Mouse (Mus musculus) limb, embryonic 14.5 days (tissue): ENCODE results near the gene Gm38655. TPM values are rescaled to one million over a fixed set of nuclear protein-coding genes. Genes with fewer than 3 reads are reported as not detected.
"Not testable (repeated sequence)": the region's sequence is repeated elsewhere in the genome, so short reads cannot be mapped to it uniquely, and the experiment has no call there.

ENCODE experiments used
- ATAC-seq: fragments of 200-750 bp; cut with Nextera tagmentation; 2 replicates; pipeline ENCODE4 v1.8.0; 2017; ENCODE audit warnings: low read depth, moderate number of reproducible peaks, moderate TSS enrichment; ENCODE audit not compliant: low FRiP score
- DNase-seq: peaks from one replicate; pipeline ENCODE4 v3.0.0-alpha.2; 2015; ENCODE audit warnings: low spot score
- H3K27ac ChIP-seq: fragments of 300-500 bp; sonication (generic); replicated peaks from 2 replicates; pipeline ENCODE4 v1.5.1; 2014; ENCODE audit warnings: low read depth, mild to moderate bottlenecking, low read length, moderate library complexity, mixed read lengths
- H3K27me3 ChIP-seq: fragments of 300-500 bp; sonication (generic); 2 replicates; pipeline ENCODE4 v1.6.1; 2014; ENCODE audit warnings: low read length, mixed read lengths; ENCODE audit not compliant: control insufficient read depth, insufficient read depth
- H3K36me3 ChIP-seq: fragments of 300-500 bp; sonication (generic); 2 replicates; pipeline ENCODE4 v1.6.1; 2014; ENCODE audit warnings: mild to moderate bottlenecking, low read length, moderate library complexity, mixed read lengths; ENCODE audit not compliant: control insufficient read depth, insufficient read depth
- H3K4me1 ChIP-seq: fragments of 300-500 bp; sonication (generic); 2 replicates; pipeline ENCODE4 v1.6.1; 2014; ENCODE audit warnings: antibody characterized with exemption, low read length, mixed read lengths; ENCODE audit not compliant: control insufficient read depth, insufficient read depth
- H3K4me2 ChIP-seq: fragments of 300-500 bp; sonication (generic); replicated peaks from 2 replicates; pipeline ENCODE4 v1.6.1; 2014; ENCODE audit warnings: low read depth, mild to moderate bottlenecking, low read length, moderate library complexity; ENCODE audit not compliant: severe bottlenecking
- H3K4me3 ChIP-seq: fragments of 300-500 bp; sonication (generic); replicated peaks from 2 replicates; pipeline ENCODE4 v1.5.1; 2014; ENCODE audit warnings: low read length
- H3K9ac ChIP-seq: fragments of 300-500 bp; sonication (generic); 2 replicates; pipeline ENCODE4 v1.6.1; 2014; ENCODE audit warnings: mild to moderate bottlenecking, low read depth, low read length, moderate library complexity; ENCODE audit not compliant: severe bottlenecking
- H3K9me3 ChIP-seq: fragments of 300-500 bp; sonication (generic); 2 replicates; pipeline ENCODE4 v1.6.1; 2016; ENCODE audit warnings: low read length; ENCODE audit not compliant: control insufficient read depth
- POLR2A ChIP-seq: fragments of 200-500 bp; IDR thresholded peaks from 2 replicates; pipeline ENCODE4 v1.8.0; 2012; ENCODE audit warnings: inconsistent platforms, mild to moderate bottlenecking, moderate library complexity, borderline replicate concordance; ENCODE audit not compliant: insufficient read depth, insufficient read length; ENCODE audit errors: extremely low read depth
- WGBS: fragments of 180-500 bp; shearing (Covaris S2); extraction: QIAGEN DNeasy Blood & Tissue Kit; methylation state at CpG from one replicate; pipeline ENCODE4 v1.1.7; 2014; 5-methylcytosine and 5-hydroxymethylcytosine counted together
- polyA plus RNA-seq, 2 experiments: library from polyadenylated mRNA; depleted of rRNA in 1 of 2; stranded (reverse) in 1 of 2; unstranded in 1 of 2; fragments of >200 nt; fragmentation: Nextera tagmentation in 1 of 2; extraction: Ambion mirVana in 1 of 2; gene quantifications; 2 replicates each; pipeline versions ENCODE4 v1.2.1 to v1.2.3; 2012 to 2014

Gene Gm38655
- not detected in 2 replicates for polyA plus RNA-seq (2012; rRNA removed)
- polyA plus RNA-seq (2014; fragmentation: Nextera tagmentation; extraction: Ambion mirVana), result not detected in 2 replicates

- H3K27me3 ChIP-seq, result no peaks in the 10 kb centered on the region
Observed at GRCm38 (mm10) chr17:25175411-25175810, at the start of gene Gm38655. Gm38655 (minus strand) TSS chr17:25175471.

GRCm38 (mm10) chr17:25224586-25225222 lies 49.4 kb upstream of the Gm38655 start:
- 88% methylated on average over 7 of the region's 7 CpGs for WGBS
- no peak overlapping the region for H3K4me2 ChIP-seq
- H3K36me3 ChIP-seq, result peaks cover 28% of the 10 kb centered on the region

More at GRCm38 (mm10) chr17:25175411-25175810, at the start of gene Gm38655:
- 59% methylated on average over 9 of the region's 9 CpGs for WGBS
- Histone ChIP-seq H3K9ac (no peak within 1 kb of the TSS), H3K36me3 (no peaks in the 10 kb centered on the region), H3K9me3 (no peaks in the 10 kb centered on the region), H3K4me2 (no peak within 1 kb of the TSS), H3K4me3 (no peak within 1 kb of the TSS), H3K27ac (no peak within 1 kb of the TSS), H3K4me1 (no peaks in the 10 kb centered on the region)
- ATAC-seq (no peak), DNase-seq (no peak)
- TF ChIP-seq POLR2A, result no peak

GRCm38 (mm10) chr17:25222951-25223601 lies 47.8 kb upstream of the Gm38655 start:
- peaks cover 38% of the 10 kb centered on the region for H3K36me3 ChIP-seq
- no peak overlapping the region for H3K27ac ChIP-seq
- ATAC-seq (no peak), DNase-seq (no peak)
- H3K9me3 ChIP-seq, result no peaks in the 10 kb centered on the region
- no peak overlapping the region for H3K4me3 ChIP-seq
- WGBS, result 47% methylated on average over 6 of the region's 6 CpGs
- no peak overlapping the region for H3K9ac ChIP-seq
- peaks cover 9% of the 10 kb centered on the region; the same call in 1 of the 2 replicates for H3K4me1 ChIP-seq
- TF ChIP-seq POLR2A, result no peak
- no peaks in the 10 kb centered on the region for H3K27me3 ChIP-seq
- peak overlapping the region; percentile 74; the same call in 1 of the 2 replicates for H3K4me2 ChIP-seq

More at GRCm38 (mm10) chr17:25224586-25225222, 49.4 kb upstream of the Gm38655 start:
- TF ChIP-seq POLR2A, result no peak
- no peaks in the 10 kb centered on the region for H3K27me3 ChIP-seq
- H3K9me3 ChIP-seq, result no peaks in the 10 kb centered on the region
- no peak overlapping the region for H3K27ac ChIP-seq
- H3K4me3 ChIP-seq, result no peak overlapping the region
- H3K4me1 ChIP-seq, result peaks cover 9% of the 10 kb centered on the region; the same call in 1 of the 2 replicates
- ATAC-seq, result no peak
- no peak overlapping the region for H3K9ac ChIP-seq
- no peak for DNase-seq

- H3K9me3 ChIP-seq, H3K4me1 ChIP-seq, H3K9ac ChIP-seq, H3K27me3 ChIP-seq, DNase-seq, H3K27ac ChIP-seq: not testable (repeated sequence)
- Histone ChIP-seq H3K4me3 (peak overlapping the region; percentile 39; the same call in 1 of the 2 replicates), H3K36me3 (peaks cover 38% of the 10 kb centered on the region), H3K4me2 (peak overlapping the region; percentile 74)
- 13% methylated on average over 14 of the region's 28 CpGs for WGBS
- peak; percentile 79 for ATAC-seq
Observed at GRCm38 (mm10) chr17:25222504-25222940, 47.3 kb upstream of the Gm38655 start.

GRCm38 (mm10) chr17:25221821-25222503 lies 46.7 kb upstream of the Gm38655 start:
- H3K27me3 ChIP-seq, result no peaks in the 10 kb centered on the region
- TF ChIP-seq POLR2A, result no peak
- ATAC-seq (peak; percentile 83), DNase-seq (peak; percentile 35)
- no peak overlapping the region for H3K27ac ChIP-seq
- H3K36me3 ChIP-seq, result peaks cover 36% of the 10 kb centered on the region
- whole genome bisulfite sequencing, result 2% methylated on average over 15 of the region's 30 CpGs
- peaks cover 9% of the 10 kb centered on the region; the same call in 1 of the 2 replicates for H3K4me1 ChIP-seq
- H3K4me2 ChIP-seq, result peak overlapping the region; percentile 74
- H3K9me3 ChIP-seq, result no peaks in the 10 kb centered on the region
- peak overlapping the region; percentile 39 for H3K4me3 ChIP-seq
- H3K9ac ChIP-seq, result peak overlapping the region; percentile 46
